Mouse (Mus musculus) megakaryocyte, embryonic 14.5 days (primary cell): ENCODE data around the gene H2-Ob.

ENCODE experiments used
- FLI1 ChIP-seq: IDR thresholded peaks from 2 replicates; pipeline ENCODE4 v1.6.1; 2012; ENCODE audit warnings: low read length, inconsistent platforms, mixed read lengths
- GATA1 ChIP-seq: IDR thresholded peaks from 3 replicates; pipeline ENCODE4 v1.6.1; 2012; ENCODE audit warnings: mixed read lengths, low read length, inconsistent platforms, borderline replicate concordance

DNA sequence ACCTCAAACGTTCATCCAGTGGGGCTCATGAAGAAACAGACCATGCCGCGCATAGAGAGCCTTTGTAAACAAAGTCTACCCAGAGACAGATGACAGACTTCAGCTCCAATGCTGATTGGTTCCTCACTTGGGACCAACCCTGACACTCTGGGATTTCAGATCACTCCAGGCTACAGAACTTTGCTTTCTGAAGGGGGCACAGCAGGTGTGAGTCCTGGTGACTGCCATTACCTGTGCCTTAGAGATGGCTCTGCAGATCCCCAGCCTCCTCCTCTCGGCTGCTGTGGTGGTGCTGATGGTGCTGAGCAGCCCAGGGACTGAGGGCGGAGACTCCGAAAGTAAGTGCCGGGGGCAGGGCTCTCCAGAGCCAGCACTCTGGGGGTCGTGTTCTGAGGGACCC, 24.4 kb downstream of the H2-Ob start:
- TF ChIP-seq GATA1 (no peak), FLI1 (no peak)
